ENCODE assay signal across 8 mouse cellular contexts in genomic region chr7:63939397-63939951, GRCm38 (mm10). TPM values are rescaled to one million over a fixed set of nuclear protein-coding genes. Genes with fewer than 3 reads are reported as not detected.
DNase-seq lines count a peak whose midpoint lies in the region; ATAC-seq and TF ChIP-seq lines count a peak whose summit lies in the region.

No protein-coding gene starts in this region.

- peak overlapping the region; percentile 81 for H3K4me2 ChIP-seq in heart, embryonic 15.5 days

- H3K9ac ChIP-seq in heart, embryonic 15.5 days, result peak overlapping the region; percentile 87

- WGBS in heart, embryonic 15.5 days, result under 1% methylated on average over 38 of the region's 39 CpGs
- 0% methylated on average over 39 of the region's 39 CpGs for WGBS in macrophage (ENCODE audit: missing documents)

- peak; percentile 83 for DNase-seq in cerebellum, adult 11 months
- no peak for DNase-seq in cerebellum, adult 8-10 months
- DNase-seq in adrenal gland, postnatal 14 days, result peak; percentile 92
- DNase-seq in kidney, postnatal 10 days, result peak; percentile 87
- DNase-seq in spleen, postnatal 36 days (ENCODE audit: low spot score in 2 of 2), result peak; percentile 91

- no peaks in the 10 kb centered on the region for H3K27me3 ChIP-seq in heart, embryonic 15.5 days

- peak; percentile 76 for ATAC-seq in heart, embryonic 15.5 days (replicated peaks; ENCODE audit: insufficient number of reproducible peaks, insufficient read depth, low FRiP score, low read depth)

- peak overlapping the region; percentile 77 for H3K4me3 ChIP-seq in embryonic fibroblast, embryonic 13.5 days (ENCODE audit: insufficient read depth, low read length)
- peak overlapping the region; percentile 89 for H3K4me3 ChIP-seq in heart, embryonic 15.5 days
- H3K4me3 ChIP-seq in macrophage (ENCODE audit: inconsistent target), result peak overlapping the region; percentile 42

- TF ChIP-seq CTCF in embryonic fibroblast, embryonic 13.5 days (IDR thresholded peaks at IDR 0.05; ENCODE audit: borderline replicate concordance, insufficient read depth, low read length), result no peak

- TF ChIP-seq POLR2A in embryonic fibroblast, embryonic 13.5 days (IDR thresholded peaks at IDR 0.05; ENCODE audit: low read depth, low read length), result no peak; the same call in none of the 2 replicates

- peaks cover 11% of the 10 kb centered on the region for H3K4me1 ChIP-seq in embryonic fibroblast, embryonic 13.5 days (ENCODE audit: control insufficient read depth, insufficient read depth, low read length)
- H3K4me1 ChIP-seq in heart, embryonic 15.5 days (replicated peaks), result peaks cover 24% of the 10 kb centered on the region

- peaks cover 26% of the 10 kb centered on the region for H3K79me2 ChIP-seq in macrophage (ENCODE audit: inconsistent target)

- no peaks in the 10 kb centered on the region for H3K9me3 ChIP-seq in heart, embryonic 15.5 days (replicated peaks)

- peak overlapping the region; percentile 88 for H3K27ac ChIP-seq in embryonic fibroblast, embryonic 13.5 days (ENCODE audit: insufficient read depth, low read length)
- peak overlapping the region; percentile 99 for H3K27ac ChIP-seq in heart, embryonic 15.5 days
- peak overlapping the region; percentile 75 for H3K27ac ChIP-seq in macrophage

- no peaks in the 10 kb centered on the region for H3K36me3 ChIP-seq in heart, embryonic 15.5 days
- no peaks in the 10 kb centered on the region for H3K36me3 ChIP-seq in macrophage (ENCODE audit: inconsistent target)

RNA-seq across cellular contexts. Expression of gene Klf13, which starts 0.8 kb away (rescaled TPM):
- total RNA-seq in adrenal gland, postnatal 14 days (2021), result 85.8 and 102 TPM in 2 replicates
- polyA plus RNA-seq in embryonic fibroblast, embryonic 13.5 days (2011; ENCODE audit: insufficient read length, low read depth, missing spikeins), result 34.6 and 40.2 TPM in 2 replicates
- polyA plus RNA-seq in heart, embryonic 15.5 days (2015; fragmentation: Nextera tagmentation; extraction: Ambion mirVana), result 23.4 and 25.6 TPM in 2 replicates
- 100 to 1,000 TPM in 19 of 26 experiments, 10 to 100 TPM in 7; 57.4 to 205 (median 131) TPM for total RNA-seq in macrophage (2018; cell fraction: chromatin; rRNA removed)
- total RNA-seq in macrophage (2018; cell fraction: cytosol; rRNA removed), result 10 to 100 TPM; 37.1 to 73.4 (median 56.6) TPM
- 100 to 1,000 TPM in 12 of 26 experiments, 10 to 100 TPM in 14; 55.9 to 254 (median 96.4) TPM for total RNA-seq in macrophage (2018; cell fraction: nucleus; rRNA removed)
- 20.8 to 38.0 TPM (median 22.5 TPM) in 3 replicates for polyA plus RNA-seq in macrophage (2018)

RNA-seq across cellular contexts. Expression of gene E030018B13Rik, which starts 22.8 kb away (rescaled TPM):
- total RNA-seq in adrenal gland, postnatal 14 days (2021), result not detected in 2 replicates
- not detected in 2 replicates for polyA plus RNA-seq in embryonic fibroblast, embryonic 13.5 days (2011; ENCODE audit: insufficient read length, low read depth, missing spikeins)
- 0.14 and 0.20 TPM in 2 replicates for polyA plus RNA-seq in heart, embryonic 15.5 days (2015; fragmentation: Nextera tagmentation; extraction: Ambion mirVana)
- total RNA-seq in macrophage (2018; cell fraction: chromatin; rRNA removed), result not detected
- not detected for total RNA-seq in macrophage (2018; cell fraction: cytosol; rRNA removed)
- total RNA-seq in macrophage (2018; cell fraction: nucleus; rRNA removed), result under 1 TPM in 1 of 26 experiments, not detected in 25; 0.57 TPM
- not detected in 3 replicates for polyA plus RNA-seq in macrophage (2018)
